Mouse (Mus musculus): ENCODE data around the gene Il11ra2.
"Not testable (repeated sequence)": the region's sequence is repeated elsewhere in the genome, so short reads cannot be mapped to it uniquely, and the experiment has no call there.

The Il11ra2 gene

DNA sequence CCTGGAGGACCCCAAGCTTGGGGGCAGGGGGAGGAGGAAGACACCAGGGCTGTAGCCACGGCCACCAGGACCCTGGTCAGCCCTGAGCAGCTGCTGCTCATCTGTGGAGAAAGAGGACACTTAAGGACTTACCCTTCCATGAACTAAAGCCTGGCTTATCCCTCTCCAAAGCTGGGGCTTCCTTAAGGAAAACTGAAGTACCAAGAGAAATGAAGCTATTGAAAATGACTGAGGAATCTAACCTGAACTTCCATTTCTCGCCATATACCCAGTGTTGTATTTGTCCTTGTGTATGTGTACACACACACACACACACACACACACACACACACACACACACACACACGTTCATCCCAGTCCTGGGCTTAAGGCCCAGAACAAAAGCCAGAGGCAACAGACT, at the start of gene Il11ra2:
Il11ra2 (minus strand) TSS at position 101 of the 400 bp plus-strand sequence.
- CTCF ChIA-PET: not testable (repeated sequence)

DNA sequence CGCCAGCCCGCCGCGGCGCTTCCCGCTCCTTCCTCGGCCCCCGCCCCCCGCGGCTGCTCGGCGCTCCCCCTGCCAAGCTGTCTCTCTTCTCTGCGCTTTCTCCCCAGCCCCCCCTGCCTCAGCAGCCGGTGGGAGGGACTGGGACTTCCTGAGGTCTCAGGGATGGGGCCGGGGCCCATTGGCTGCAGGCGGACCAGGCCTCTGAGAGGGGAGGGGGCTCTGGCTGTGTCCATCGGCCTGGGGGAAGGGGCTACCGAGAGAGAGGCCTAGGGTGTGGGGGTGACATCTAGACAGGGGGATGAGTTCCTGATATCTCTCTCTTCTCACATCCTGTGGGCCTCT, 20.5 kb upstream of the Il11ra2 start:
- CTCF ChIA-PET: not testable (repeated sequence)

DNA sequence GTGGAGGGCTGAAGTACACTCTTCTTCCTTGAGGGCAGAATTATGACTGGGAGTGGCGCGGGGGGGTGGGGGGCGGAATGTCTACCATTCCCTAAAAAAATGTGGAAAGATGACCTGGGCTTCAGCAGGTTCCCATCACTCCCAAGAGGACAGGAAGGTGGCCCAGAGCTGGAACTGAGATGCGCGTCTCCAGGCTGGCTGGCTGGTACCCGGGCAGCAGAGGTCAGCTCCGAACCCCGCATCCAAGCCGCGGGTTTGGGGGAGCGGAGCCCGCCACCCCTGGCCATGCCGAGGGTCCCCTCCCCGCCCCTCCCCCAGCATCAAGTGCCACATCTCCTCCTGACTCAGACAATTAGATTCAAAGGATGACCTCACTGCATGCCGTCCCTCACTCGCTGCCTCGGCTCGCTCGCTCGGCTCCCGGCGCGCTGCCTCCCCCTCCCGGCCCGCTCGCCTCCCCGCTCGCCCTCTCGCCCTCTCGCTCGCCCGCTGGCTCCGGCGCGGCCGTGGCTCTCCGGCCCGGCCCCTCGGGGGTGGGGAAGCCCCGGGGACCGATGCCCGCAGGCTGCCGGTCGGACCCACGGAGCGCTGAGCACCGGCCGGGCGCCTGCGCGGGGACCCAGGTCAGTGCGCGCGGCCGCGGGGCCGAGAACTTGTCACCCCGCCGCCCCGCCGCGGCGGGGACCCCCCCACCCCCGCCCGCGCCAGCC, 19.9 kb upstream of the Il11ra2 start:
- CTCF ChIA-PET: not testable (repeated sequence)

DNA sequence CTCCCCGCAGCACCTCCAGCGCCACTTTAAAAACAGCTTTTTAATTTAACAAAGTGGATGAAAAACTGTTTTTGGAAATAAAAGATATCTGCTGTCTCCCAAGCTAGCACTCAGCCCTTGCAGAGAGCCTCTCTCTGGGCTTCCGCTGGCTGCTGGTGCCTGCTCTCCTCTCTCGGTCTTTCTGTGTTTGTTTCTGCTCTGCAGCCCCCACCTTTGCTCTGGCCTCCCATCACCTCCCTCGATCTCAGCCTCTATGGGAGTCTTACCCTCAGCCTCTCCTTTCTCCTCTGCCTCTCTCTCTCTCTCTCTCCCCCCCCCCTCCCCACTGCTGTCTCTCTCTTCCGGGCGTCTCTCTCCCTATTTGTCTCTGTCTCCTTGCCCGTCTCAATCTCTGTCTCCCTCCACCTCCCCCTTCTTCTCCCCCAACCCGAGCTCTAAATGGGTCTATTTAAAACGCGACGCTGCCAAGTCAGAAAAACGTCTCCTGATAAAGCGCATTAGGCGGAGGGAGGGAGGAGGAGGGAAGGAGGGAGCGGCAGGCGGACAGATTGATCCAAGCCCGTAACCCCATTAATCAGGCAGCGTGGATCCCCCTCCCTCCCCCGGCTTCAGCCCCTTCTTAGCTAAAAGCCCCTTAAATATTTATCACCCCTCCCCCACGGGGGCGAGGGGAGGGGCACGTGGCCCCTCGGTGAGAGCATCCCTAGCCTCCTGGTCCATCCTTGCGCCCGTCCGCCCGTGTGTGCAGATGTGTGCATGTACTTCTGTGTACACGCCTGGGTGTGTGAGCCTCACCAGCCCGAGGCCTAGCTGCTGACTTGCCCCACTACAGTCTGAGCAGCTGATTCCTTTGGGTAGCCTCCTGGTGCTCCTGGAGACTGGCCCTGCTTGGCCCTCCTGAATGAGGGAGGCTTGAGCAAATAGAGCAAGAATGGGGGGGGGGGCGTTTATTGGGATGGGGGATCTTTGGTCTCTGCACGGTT, 19.0 kb upstream of the Il11ra2 start:
- CTCF ChIA-PET: not testable (repeated sequence)

DNA sequence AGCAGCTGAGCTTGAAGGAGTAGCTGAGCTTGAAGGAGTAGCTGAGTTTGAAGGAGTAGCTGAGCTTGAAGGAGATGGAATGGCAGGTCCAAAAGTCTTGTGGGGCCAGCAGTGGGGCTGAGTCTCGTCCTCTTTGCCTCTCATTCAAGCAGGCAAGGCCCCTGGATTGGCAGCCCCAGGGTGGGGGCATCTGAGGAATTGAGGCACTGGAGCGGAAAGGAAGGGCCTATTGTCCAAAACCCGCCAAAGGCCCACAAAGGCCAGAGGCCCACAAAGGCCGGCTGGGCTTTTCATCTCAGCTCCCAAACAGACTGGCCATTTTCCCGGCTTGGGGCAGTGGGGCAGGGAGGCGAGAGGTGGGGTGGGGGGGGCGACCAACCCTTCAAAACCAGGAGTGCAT, 17.7 kb upstream of the Il11ra2 start:
- CTCF ChIA-PET: not testable (repeated sequence)

DNA sequence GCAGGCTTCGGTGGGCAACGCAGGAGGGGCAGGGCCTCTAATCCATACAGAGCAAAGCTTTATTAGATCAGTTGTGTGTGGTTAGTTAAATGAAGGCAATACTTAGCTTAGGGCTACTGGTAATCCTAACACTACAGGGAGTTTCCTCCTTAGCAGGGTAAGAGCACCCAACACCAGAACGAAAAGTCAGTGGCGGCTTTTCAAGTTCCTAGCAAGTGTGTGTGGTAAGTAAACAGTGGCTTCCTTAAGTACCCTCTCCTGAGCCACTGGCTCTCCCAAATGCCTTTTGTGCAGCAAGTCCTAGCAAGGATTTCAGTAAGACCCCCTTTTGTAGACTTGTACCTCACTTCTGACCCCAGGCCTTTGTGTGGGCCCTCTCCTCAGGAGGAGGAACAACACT, 13.7 kb upstream of the Il11ra2 start:
- CTCF ChIA-PET: not testable (repeated sequence)

DNA sequence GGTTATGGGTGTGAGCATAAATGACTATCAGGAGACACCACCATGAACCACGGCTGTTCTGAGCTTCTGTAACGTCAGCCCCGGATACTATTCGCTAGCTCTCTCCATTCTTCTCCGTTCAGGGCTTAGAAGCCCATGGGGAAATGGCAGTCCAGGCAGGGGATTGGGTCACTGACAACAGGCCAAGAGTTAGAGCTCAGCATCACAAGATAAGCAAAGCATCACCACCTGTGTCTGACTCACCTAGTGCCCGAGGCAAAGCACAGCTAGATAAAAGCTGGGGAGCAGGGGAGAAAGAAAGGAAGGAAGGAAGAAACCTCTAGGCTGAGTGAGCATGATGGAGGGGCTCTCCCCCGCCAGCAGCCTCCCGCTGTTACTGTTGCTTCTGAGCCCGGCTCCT, 6.7 kb downstream of the Il11ra2 start, which contains the start of gene Ccl27b:
Ccl27b (plus strand) TSS at position 301 of the 400 bp plus-strand sequence.
- CTCF ChIA-PET: not testable (repeated sequence)

DNA sequence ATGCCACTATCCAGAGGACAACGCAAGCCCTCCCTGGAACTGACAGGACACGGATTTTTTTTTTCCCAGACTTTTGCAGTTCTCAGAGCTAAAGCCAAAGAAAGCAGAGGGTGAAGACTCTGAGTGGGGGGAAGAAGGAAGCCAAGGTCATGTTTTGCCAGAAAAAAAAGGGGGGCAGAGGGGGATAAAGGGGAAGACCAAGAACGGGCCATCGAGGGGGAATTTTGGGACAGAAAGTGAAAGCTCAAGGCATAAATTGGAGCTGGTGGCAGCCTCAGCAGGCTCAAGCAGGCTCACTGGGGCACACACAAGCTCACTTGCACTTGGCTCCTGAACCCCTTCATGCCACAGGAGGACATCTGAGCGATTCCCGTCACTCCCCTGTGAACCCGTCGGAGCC, 32.3 kb downstream of the Il11ra2 start, which contains the start of gene Gm2564:
Gm2564 (plus strand) TSS at position 301 of the 400 bp plus-strand sequence.
- CTCF ChIA-PET: not testable (repeated sequence)

DNA sequence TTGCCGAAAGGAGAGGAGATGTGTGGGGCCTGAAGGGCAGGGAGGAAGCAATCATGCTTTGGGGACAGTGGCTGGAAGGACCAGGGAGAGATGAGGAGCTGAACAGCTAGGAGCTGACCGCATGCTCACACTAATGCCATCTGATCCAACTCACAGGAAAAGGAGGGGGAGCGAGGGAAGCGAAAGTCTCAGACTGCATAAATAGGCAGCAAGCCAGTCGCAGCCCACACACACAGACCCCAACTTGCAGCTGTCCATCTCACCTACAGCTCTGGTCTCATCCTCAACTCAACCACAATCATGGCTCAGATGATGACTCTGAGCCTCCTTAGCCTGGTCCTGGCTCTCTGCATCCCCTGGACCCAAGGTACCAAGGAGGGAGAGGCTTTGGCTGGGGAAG, 49.8 kb downstream of the Il11ra2 start, which contains the start of gene Gm10591:
Gm10591 (plus strand) TSS at position 301 of the 400 bp plus-strand sequence.
- CTCF ChIA-PET: not testable (repeated sequence)

All from spleen, embryonic (tissue).